Mouse (Mus musculus): ENCODE results near the gene Adarb1.

DNA sequence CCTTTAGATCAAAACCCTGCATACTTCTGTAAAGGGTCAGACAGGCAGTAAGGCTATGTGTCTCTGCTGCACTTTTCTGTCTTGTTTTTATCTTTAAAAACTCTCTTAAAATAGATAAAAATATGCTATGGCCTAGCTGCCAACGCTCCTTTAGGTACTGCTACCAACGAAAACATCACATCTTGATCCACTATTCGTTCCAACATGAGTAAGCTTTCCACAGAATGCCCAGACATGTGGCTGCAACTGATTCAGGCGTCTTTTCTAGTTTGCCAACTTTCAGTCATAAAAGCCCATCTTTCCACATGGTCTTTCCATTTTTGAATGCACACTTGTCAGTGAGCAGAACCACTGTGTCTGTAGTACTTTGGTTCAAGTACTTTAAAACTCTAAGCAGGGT lies 77.0 kb downstream of the Adarb1 start:
- no peak for TF ChIP-seq CTCF (conservative IDR thresholded peaks at IDR 0.05; ENCODE audit: insufficient read depth, insufficient read length, low read depth, low read length)
- TF ChIP-seq POLR2A (IDR thresholded peaks at IDR 0.05; ENCODE audit: low read depth, low read length): no peak
